Mouse (Mus musculus) stomach, embryonic 16.5 days (tissue): Measurements from ENCODE around the gene Hmcn1. TPM values are rescaled to one million over a fixed set of nuclear protein-coding genes. Genes with fewer than 3 reads are reported as not detected.
A peak's percentile ranks its signal among the peaks of the same experiment; 100 is the strongest.

Experiments
- ATAC-seq: fragments of 200-750 bp; cut with Nextera tagmentation; 2 replicates; pipeline ENCODE4 v1.8.0; 2017; ENCODE audit warnings: moderate number of reproducible peaks, moderate TSS enrichment; ENCODE audit not compliant: insufficient read depth, low FRiP score
- H3K27ac ChIP-seq: fragments of 300-500 bp; sonication (generic); 2 replicates; pipeline ENCODE4 v1.5.1; 2014; ENCODE audit warnings: low read length
- H3K27me3 ChIP-seq: fragments of 300-500 bp; sonication (generic); 2 replicates; pipeline ENCODE4 v1.6.1; 2014; ENCODE audit warnings: low read length, control low read depth, mixed read lengths; ENCODE audit not compliant: control insufficient read depth, insufficient read depth
- H3K36me3 ChIP-seq: fragments of 300-500 bp; sonication (generic); 2 replicates; pipeline ENCODE4 v1.6.1; 2014; ENCODE audit warnings: low read length; ENCODE audit not compliant: control insufficient read depth, insufficient read depth
- H3K4me1 ChIP-seq: fragments of 300-500 bp; sonication (generic); 2 replicates; pipeline ENCODE4 v1.6.1; 2014; ENCODE audit warnings: low read length, control low read depth, mixed read lengths; ENCODE audit not compliant: control insufficient read depth, insufficient read depth
- H3K4me2 ChIP-seq: fragments of 300-500 bp; sonication (generic); 2 replicates; pipeline ENCODE4 v1.6.1; 2014; ENCODE audit warnings: low read depth, low read length, mixed read lengths
- H3K4me3 ChIP-seq: fragments of 300-500 bp; sonication (generic); replicated peaks from 2 replicates; pipeline ENCODE4 v1.5.1; 2014; ENCODE audit warnings: mild to moderate bottlenecking, low read length
- H3K9ac ChIP-seq: fragments of 300-500 bp; sonication (generic); 2 replicates; pipeline ENCODE4 v1.6.1; 2014; ENCODE audit warnings: low read length
- H3K9me3 ChIP-seq: fragments of 300-500 bp; sonication (generic); replicated peaks from 2 replicates; pipeline ENCODE4 v1.6.1; 2016; ENCODE audit warnings: low read length, control low read depth; ENCODE audit not compliant: control insufficient read depth
- WGBS: fragments of 180-500 bp; shearing (Covaris S2); extraction: QIAGEN DNeasy Blood & Tissue Kit; methylation state at CpG from one replicate; pipeline ENCODE4 v1.1.7; 2014; 5-methylcytosine and 5-hydroxymethylcytosine counted together
- polyA plus RNA-seq: library from polyadenylated mRNA; unstranded; fragments of >200 nt; fragmentation: Nextera tagmentation; extraction: Ambion mirVana; gene quantifications from 2 replicates; pipeline ENCODE4 v1.2.1, GENCODE M21; 2015

Hmcn1 gene
- polyA plus RNA-seq, 1 experiment from 2014 or later: 13.6 TPM

- Histone ChIP-seq H3K27ac (no peak overlapping the region), H3K4me3 (no peak overlapping the region), H3K4me1 (0 out of 2 replicates have a peak, but pooled peaks cover 3% of the 10 kb centered on the region), H3K9ac (no peak overlapping the region), H3K36me3 (no peaks in the 10 kb centered on the region), H3K9me3 (no peaks in the 10 kb centered on the region), H3K27me3 (no peaks in the 10 kb centered on the region), H3K4me2 (no peak overlapping the region)
- WGBS: 75% methylated on average over 8 of the region's 8 CpGs
- ATAC-seq: no peak
Observed at GRCm38 (mm10) chr1:151001868-151002428, 8.7 kb upstream of the Hmcn1 start.

GRCm38 (mm10) chr1:151000714-151001113 lies 7.5 kb upstream of the Hmcn1 start:
- H3K4me2 ChIP-seq: peak overlapping the region; percentile 22; the same call in 1 of the 2 replicates
- 39% methylated on average over 13 of the region's 13 CpGs for WGBS
- H3K27ac ChIP-seq: no peak overlapping the region
- ATAC-seq: no peak
- H3K9ac ChIP-seq: no peak overlapping the region; the same call in 1 of the 2 replicates
- no peak overlapping the region for H3K4me3 ChIP-seq
- no peaks in the 10 kb centered on the region for H3K27me3 ChIP-seq
- no peaks in the 10 kb centered on the region for H3K36me3 ChIP-seq
- H3K4me1 ChIP-seq: 0 out of 2 replicates have a peak, but pooled peaks cover 3% of the 10 kb centered on the region
- H3K9me3 ChIP-seq: peaks cover 6% of the 10 kb centered on the region; the same call in 1 of the 2 replicates

- no peak for ATAC-seq
- H3K4me3 ChIP-seq: no peak overlapping the region
- no peak overlapping the region for H3K4me2 ChIP-seq
Observed at GRCm38 (mm10) chr1:150994612-150995011, 1.4 kb upstream of the Hmcn1 start.

GRCm38 (mm10) chr1:150992711-150993161 lies 499 bp downstream of the Hmcn1 start:
- Histone ChIP-seq H3K4me1 (0 out of 2 replicates have a peak, but pooled peaks cover 2% of the 10 kb centered on the region), H3K27ac (peak overlapping the region; percentile 55; the same call in 1 of the 2 replicates), H3K9me3 (peaks cover 6% of the 10 kb centered on the region; the same call in 1 of the 2 replicates), H3K4me3 (peak overlapping the region; percentile 56), H3K9ac (peak overlapping the region; percentile 74), H3K36me3 (no peaks in the 10 kb centered on the region), H3K27me3 (no peaks in the 10 kb centered on the region), H3K4me2 (peak overlapping the region; percentile 65)
- WGBS: 3% methylated on average over 6 of the region's 6 CpGs
- no peak for ATAC-seq

More at GRCm38 (mm10) chr1:150994612-150995011, 1.4 kb upstream of the Hmcn1 start:
- H3K27ac ChIP-seq: no peak overlapping the region
- 0 out of 2 replicates have a peak, but pooled peaks cover 2% of the 10 kb centered on the region for H3K4me1 ChIP-seq
- 31% methylated on average over 2 of the region's 2 CpGs for WGBS
- no peak overlapping the region for H3K9ac ChIP-seq
- no peaks in the 10 kb centered on the region for H3K36me3 ChIP-seq
- peaks cover 6% of the 10 kb centered on the region; the same call in 1 of the 2 replicates for H3K9me3 ChIP-seq
- H3K27me3 ChIP-seq: no peaks in the 10 kb centered on the region

GRCm38 (mm10) chr1:150991745-150992554 lies 1.3 kb downstream of the Hmcn1 start:
- H3K27me3 ChIP-seq: no peaks in the 10 kb centered on the region
- no peaks in the 10 kb centered on the region for H3K36me3 ChIP-seq
- peak overlapping the region; percentile 65 for H3K4me2 ChIP-seq
- WGBS: 2% methylated on average over 10 of the region's 10 CpGs
- H3K4me1 ChIP-seq: 0 out of 2 replicates have a peak, but pooled peaks cover 2% of the 10 kb centered on the region
- peak overlapping the region; percentile 43 for H3K9ac ChIP-seq
- H3K4me3 ChIP-seq: peak overlapping the region; percentile 56
- ATAC-seq: no peak
- H3K27ac ChIP-seq: no peak overlapping the region
- H3K9me3 ChIP-seq: peaks cover 6% of the 10 kb centered on the region; the same call in 1 of the 2 replicates

- Histone ChIP-seq H3K27ac (no peak overlapping the region), H3K36me3 (no peaks in the 10 kb centered on the region), H3K4me1 (0 out of 2 replicates have a peak, but pooled peaks cover 5% of the 10 kb centered on the region), H3K9ac (no peak overlapping the region), H3K4me2 (no peak overlapping the region), H3K4me3 (no peak overlapping the region), H3K27me3 (no peaks in the 10 kb centered on the region), H3K9me3 (no peaks in the 10 kb centered on the region)
- WGBS: 57% methylated on average over 4 of the region's 4 CpGs
- no peak for ATAC-seq
Observed at GRCm38 (mm10) chr1:150984888-150985287, 8.3 kb downstream of the Hmcn1 start.

- WGBS: 53% methylated on average over 6 of the region's 6 CpGs
Observed at GRCm38 (mm10) chr1:150984092-150984503, 9.1 kb downstream of the Hmcn1 start.

GRCm38 (mm10) chr1:150978651-150979050 lies 14.6 kb downstream of the Hmcn1 start:
- Histone ChIP-seq H3K4me1 (peaks cover 7% of the 10 kb centered on the region; the same call in 1 of the 2 replicates), H3K27ac (no peak overlapping the region), H3K9me3 (no peaks in the 10 kb centered on the region), H3K27me3 (no peaks in the 10 kb centered on the region), H3K4me2 (no peak overlapping the region), H3K4me3 (no peak overlapping the region), H3K9ac (no peak overlapping the region), H3K36me3 (no peaks in the 10 kb centered on the region)
- no peak for ATAC-seq
- WGBS: 87% methylated on average over 3 of the region's 3 CpGs

More at GRCm38 (mm10) chr1:150984092-150984503, 9.1 kb downstream of the Hmcn1 start:
- no peak overlapping the region for H3K9ac ChIP-seq
- no peaks in the 10 kb centered on the region for H3K27me3 ChIP-seq
- no peaks in the 10 kb centered on the region for H3K36me3 ChIP-seq
- no peak overlapping the region for H3K4me3 ChIP-seq
- H3K4me2 ChIP-seq: no peak overlapping the region
- H3K9me3 ChIP-seq: no peaks in the 10 kb centered on the region
- H3K27ac ChIP-seq: no peak overlapping the region
- peak; percentile 29; the same call in 1 of the 2 replicates for ATAC-seq
- H3K4me1 ChIP-seq: 0 out of 2 replicates have a peak, but pooled peaks cover 5% of the 10 kb centered on the region

GRCm38 (mm10) chr1:150976263-150976662 lies 17.0 kb downstream of the Hmcn1 start:
- no peak overlapping the region for H3K9ac ChIP-seq
- WGBS: 18% methylated on average over 2 of the region's 2 CpGs
- H3K27me3 ChIP-seq: no peaks in the 10 kb centered on the region
- no peak overlapping the region for H3K27ac ChIP-seq
- no peaks in the 10 kb centered on the region for H3K9me3 ChIP-seq
- no peak for ATAC-seq
- H3K36me3 ChIP-seq: no peaks in the 10 kb centered on the region
- H3K4me2 ChIP-seq: no peak overlapping the region
- H3K4me1 ChIP-seq: peaks cover 7% of the 10 kb centered on the region; the same call in 1 of the 2 replicates
- H3K4me3 ChIP-seq: no peak overlapping the region
